Mouse (Mus musculus) hematopoietic stem cell, adult 5-6 weeks (primary cell): Measurements from ENCODE around the gene Rdh9. TPM values are rescaled to one million over a fixed set of nuclear protein-coding genes. Genes with fewer than 3 reads are reported as not detected.
"Not testable (repeated sequence)": the region's sequence is repeated elsewhere in the genome, so short reads cannot be mapped to it uniquely, and the experiment has no call there.

Experiments
- ATAC-seq, 2 experiments: fragments of 125-278 bp in 1 of 2; replicated peaks in 1 of 2; 2 replicates each; pipeline ENCODE4 v1.8.0; 2016 to 2017; ENCODE audit warnings: inconsistent platforms in 2 of 2, mild to moderate bottlenecking in 2 of 2, moderate number of reproducible peaks in 2 of 2, low read depth in 1 of 2, moderate TSS enrichment in 1 of 2; ENCODE audit not compliant: low FRiP score in 2 of 2, poor library complexity in 2 of 2, severe bottlenecking in 2 of 2, insufficient read depth in 1 of 2, low TSS enrichment in 1 of 2
- total RNA-seq: library from RNA; stranded (forward); fragments of 172-1452, 232-1000 nt; gene quantifications from 2 replicates; pipeline ENCODE4 v1.2.3, GENCODE M21; 2017

Rdh9 gene
- total RNA-seq, 1 experiment from 2014 or later = 0.20 TPM

GRCm38 (mm10) chr10:127821806-127822205 lies 45.6 kb downstream of the Rdh9 start:
- not testable (repeated sequence) for ATAC-seq

DNA sequence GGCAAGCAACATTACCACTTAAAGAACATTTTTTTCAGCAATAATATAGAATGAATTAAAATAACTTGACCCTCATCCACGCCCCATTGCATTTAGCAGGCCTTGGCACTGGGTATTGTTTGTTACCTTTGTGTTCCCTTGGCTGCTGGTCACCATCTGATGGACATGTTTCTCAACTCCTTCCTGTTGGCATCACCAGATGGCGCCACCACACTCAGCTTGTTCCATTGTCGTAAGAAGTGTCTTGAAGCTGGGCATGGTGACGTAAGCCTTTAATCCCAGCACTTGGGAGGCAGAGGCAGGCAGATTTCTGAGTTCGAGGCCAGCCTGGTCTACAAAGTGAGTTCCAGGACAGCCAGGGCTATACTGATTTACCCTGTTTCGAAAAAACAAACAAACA lies 49.2 kb downstream of the Rdh9 start:
- no peak for ATAC-seq

DNA sequence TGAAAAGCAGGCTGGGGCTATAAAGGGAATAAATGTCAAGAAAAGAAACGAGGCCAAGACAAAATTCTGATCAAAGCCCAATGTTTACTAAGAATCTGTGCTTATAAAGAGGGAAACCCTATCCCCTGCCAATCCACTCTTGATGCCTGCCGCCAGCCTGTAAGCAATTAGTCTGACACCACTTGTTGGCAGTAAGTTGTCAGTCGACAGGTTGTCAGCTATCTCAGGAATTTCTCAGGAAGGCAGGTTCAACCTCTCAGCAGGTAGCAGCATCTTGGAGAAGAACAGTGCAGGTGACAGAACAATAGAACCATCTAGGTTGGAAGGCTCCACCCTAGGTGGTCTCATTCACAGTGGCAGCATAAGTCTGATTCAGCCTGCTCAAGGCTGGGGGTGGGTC lies 52.9 kb downstream of the Rdh9 start:
- ATAC-seq = no peak

DNA sequence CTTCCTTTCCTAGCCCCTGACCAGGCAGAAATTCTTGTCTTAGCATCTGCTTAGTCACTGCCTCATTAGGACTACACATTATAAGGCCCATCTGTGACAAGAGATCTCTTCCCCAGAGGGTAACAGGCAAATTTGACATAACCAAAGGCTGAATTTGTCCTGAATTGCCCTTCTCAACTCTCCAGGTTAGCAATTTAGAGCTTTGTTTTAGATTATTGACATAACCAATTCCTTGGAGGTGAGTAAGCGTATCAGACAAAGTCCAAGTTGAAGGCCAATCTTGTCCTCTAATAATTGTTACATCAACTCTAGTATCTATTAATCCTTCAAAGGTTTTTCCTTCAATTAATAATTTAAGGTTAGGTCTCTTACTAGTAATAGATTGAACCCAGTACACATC lies 58.0 kb downstream of the Rdh9 start:
- ATAC-seq = not testable (repeated sequence)

- no peak for ATAC-seq
These were observed 59.1 kb downstream of the Rdh9 start for GRCm38 (mm10) chr10:127835292-127835691.

GRCm38 (mm10) chr10:127837793-127838192 lies 61.6 kb downstream of the Rdh9 start:
- not testable (repeated sequence) for ATAC-seq

DNA sequence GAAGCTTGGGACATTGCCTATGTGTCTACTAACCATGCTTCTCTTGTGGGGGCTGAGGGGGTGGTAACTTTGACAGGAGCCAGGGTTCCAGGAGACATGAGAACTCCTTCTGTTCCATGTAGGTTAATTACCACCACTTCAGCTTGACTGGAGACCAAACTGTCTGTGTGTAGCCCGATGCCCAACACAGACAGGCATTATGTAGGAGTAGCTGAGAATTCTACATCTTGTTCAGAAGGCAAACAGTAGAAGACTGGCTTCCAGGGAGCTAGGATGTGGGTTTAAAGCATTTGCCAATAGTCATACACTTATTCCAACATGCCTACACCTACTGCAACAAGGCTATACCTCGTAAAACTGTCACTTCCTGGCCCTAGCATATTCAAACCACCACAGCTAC lies 62.4 kb downstream of the Rdh9 start:
- ATAC-seq = no peak

GRCm38 (mm10) chr10:127840776-127841175 lies 64.6 kb downstream of the Rdh9 start:
- no peak for ATAC-seq

Other genes with a start within 250 kb of the Rdh9 start
- 0.31 TPM in 1 of 2 replicates, not detected in the other for gene Nxph4, start 241.8 kb upstream of the Rdh9 start, total RNA-seq
- gene Lrp1, start 155.2 kb upstream of the Rdh9 start, total RNA-seq = 1.2 and 8.6 TPM in 2 replicates
- gene Stat6, start 133.4 kb upstream of the Rdh9 start, total RNA-seq = 49.8 and 50.8 TPM in 2 replicates
- gene Nemp1, start 109.5 kb upstream of the Rdh9 start, total RNA-seq = 41.8 and 43.0 TPM in 2 replicates
- 17.9 and 26.7 TPM in 2 replicates for gene Nab2, start 107.8 kb upstream of the Rdh9 start, total RNA-seq
- not detected in 2 replicates for gene Myo1a, start 71.2 kb upstream of the Rdh9 start, total RNA-seq
- not detected in 2 replicates for gene Tac2, start 51.9 kb upstream of the Rdh9 start, total RNA-seq
- gene Zbtb39, start 36.8 kb upstream of the Rdh9 start, total RNA-seq = 5.5 and 6.8 TPM in 2 replicates
- not detected in 2 replicates for gene Gpr182, start 24.7 kb upstream of the Rdh9 start, total RNA-seq
- not detected in 2 replicates for gene Rdh1, start 16.7 kb upstream of the Rdh9 start, total RNA-seq
- not detected in 2 replicates for gene Rdh16f1, start 16.6 kb upstream of the Rdh9 start, total RNA-seq
- not detected in 2 replicates for gene Rdh16, start 24.8 kb downstream of the Rdh9 start, total RNA-seq
- gene Rdh19, start 73.5 kb downstream of the Rdh9 start, total RNA-seq = not detected in 2 replicates
- gene Rdh16f2, start 90.1 kb downstream of the Rdh9 start, total RNA-seq = not detected in 2 replicates
- not detected in 2 replicates for gene Rdh7, start 112.4 kb downstream of the Rdh9 start, total RNA-seq
- gene Sdr9c7, start 122.1 kb downstream of the Rdh9 start, total RNA-seq = not detected in 2 replicates
- gene Hsd17b6, start 231.2 kb downstream of the Rdh9 start, total RNA-seq = not detected in 2 replicates
- gene Prim1, start 238.8 kb downstream of the Rdh9 start, total RNA-seq = 108 and 113 TPM in 2 replicates